Mouse (Mus musculus) heart, embryonic 13.5 days (tissue): Measurements from ENCODE around the gene Sec13. TPM values are rescaled to one million over a fixed set of nuclear protein-coding genes. Genes with fewer than 3 reads are reported as not detected.

Experiments
- ATAC-seq: fragments of 200-750 bp; cut with Nextera tagmentation; 2 replicates; pipeline ENCODE4 v1.8.0; 2017; ENCODE audit warnings: moderate TSS enrichment; ENCODE audit not compliant: insufficient number of reproducible peaks, low FRiP score, low TSS enrichment; ENCODE audit errors: extremely low read depth
- H3K27ac ChIP-seq: fragments of 300-500 bp; sonication (generic); replicated peaks from 2 replicates; pipeline ENCODE4 v1.5.1; 2015; ENCODE audit warnings: moderate library complexity, mild to moderate bottlenecking, inconsistent platforms
- H3K27me3 ChIP-seq: fragments of 300-500 bp; sonication (generic); replicated peaks from 2 replicates; pipeline ENCODE4 v1.6.1; 2015; ENCODE audit warnings: mild to moderate bottlenecking, inconsistent platforms
- H3K36me3 ChIP-seq: fragments of 300-500 bp; sonication (generic); 2 replicates; pipeline ENCODE4 v1.6.1; 2015; ENCODE audit warnings: mild to moderate bottlenecking, inconsistent platforms
- H3K4me1 ChIP-seq: fragments of 300-500 bp; sonication (generic); 2 replicates; pipeline ENCODE4 v1.6.1; 2015; ENCODE audit warnings: inconsistent platforms
- H3K4me2 ChIP-seq: fragments of 300-500 bp; sonication (generic); 2 replicates; pipeline ENCODE4 v1.6.1; 2015; ENCODE audit warnings: inconsistent platforms, mild to moderate bottlenecking, moderate library complexity
- H3K4me3 ChIP-seq: fragments of 300-500 bp; sonication (generic); 2 replicates; pipeline ENCODE4 v1.5.1; 2015; ENCODE audit warnings: moderate library complexity, mild to moderate bottlenecking, inconsistent platforms
- H3K9ac ChIP-seq: fragments of 300-500 bp; sonication (generic); 2 replicates; pipeline ENCODE4 v1.6.1; 2015; ENCODE audit warnings: inconsistent platforms, mild to moderate bottlenecking, moderate library complexity
- H3K9me3 ChIP-seq: fragments of 300-500 bp; sonication (generic); 2 replicates; pipeline ENCODE4 v1.6.1; 2016; ENCODE audit warnings: inconsistent platforms
- WGBS: fragments of 180-500 bp; shearing (Covaris S2); methylation state at CpG from one replicate; pipeline ENCODE4 v1.1.7; 2015; ENCODE audit warnings: mixed read lengths; 5-methylcytosine and 5-hydroxymethylcytosine counted together
- microRNA-seq: library from miRNA; unstranded; fragments of <30 nt; microRNA quantifications from one replicate; pipeline ENCODE4, GENCODE M21; 2016
- polyA plus RNA-seq: library from polyadenylated mRNA; unstranded; fragments of >200 nt; fragmentation: Nextera tagmentation; extraction: Ambion mirVana; gene quantifications from 2 replicates; pipeline ENCODE4 v1.2.1, GENCODE M21; 2015

Sec13 gene
- polyA plus RNA-seq, 1 experiment from 2014 or later = 200 TPM

GRCm38 (mm10) chr6:113683081-113683825, 57.3 kb downstream of the Sec13 start:
- no peaks in the 10 kb centered on the region for H3K27me3 ChIP-seq
- WGBS = 82% methylated on average over 10 of the region's 10 CpGs
- no peak overlapping the region for H3K4me2 ChIP-seq
- no peak for ATAC-seq
- H3K9me3 ChIP-seq = no peaks in the 10 kb centered on the region
- H3K4me1 ChIP-seq = peaks cover 15% of the 10 kb centered on the region
- H3K36me3 ChIP-seq = 0 out of 2 replicates have a peak, but pooled peaks cover 12% of the 10 kb centered on the region
- no peak overlapping the region for H3K4me3 ChIP-seq
- H3K27ac ChIP-seq = no peak overlapping the region
- H3K9ac ChIP-seq = no peak overlapping the region

- Histone ChIP-seq H3K36me3 (peaks cover 15% of the 10 kb centered on the region; the same call in 1 of the 2 replicates), H3K4me2 (no peak overlapping the region), H3K9ac (no peak overlapping the region), H3K27ac (no peak overlapping the region), H3K4me1 (peaks cover 3% of the 10 kb centered on the region; the same call in 1 of the 2 replicates), H3K4me3 (no peak overlapping the region), H3K9me3 (no peaks in the 10 kb centered on the region), H3K27me3 (no peaks in the 10 kb centered on the region)
- no peak; the same call in 1 of the 2 replicates for ATAC-seq
- 13% methylated on average over 4 of the region's 4 CpGs for WGBS
These were observed 59.3 kb downstream of the Sec13 start for GRCm38 (mm10) chr6:113681271-113681670.

- Histone ChIP-seq H3K9me3 (no peaks in the 10 kb centered on the region), H3K27me3 (no peaks in the 10 kb centered on the region), H3K36me3 (peaks cover 15% of the 10 kb centered on the region; the same call in 1 of the 2 replicates), H3K4me3 (no peak overlapping the region), H3K27ac (no peak overlapping the region), H3K4me1 (peaks cover 3% of the 10 kb centered on the region; the same call in 1 of the 2 replicates), H3K4me2 (no peak overlapping the region), H3K9ac (no peak overlapping the region)
- no peak for ATAC-seq
- 77% methylated on average over 9 of the region's 9 CpGs for WGBS
These were observed 60.5 kb downstream of the Sec13 start for GRCm38 (mm10) chr6:113679993-113680566.

GRCm38 (mm10) chr6:113678246-113679012, 62.1 kb downstream of the Sec13 start:
- ATAC-seq = no peak
- Histone ChIP-seq H3K4me1 (peaks cover 3% of the 10 kb centered on the region; the same call in 1 of the 2 replicates), H3K36me3 (peaks cover 8% of the 10 kb centered on the region; the same call in 1 of the 2 replicates), H3K27ac (no peak overlapping the region), H3K9me3 (no peaks in the 10 kb centered on the region), H3K9ac (no peak overlapping the region), H3K4me3 (no peak overlapping the region), H3K4me2 (no peak overlapping the region), H3K27me3 (no peaks in the 10 kb centered on the region)
- 75% methylated on average over 14 of the region's 14 CpGs for WGBS

Small RNA genes within 50 kb of the gene (microRNA-seq; reads per million reads assigned to microRNA genes)
- gene Mir7042 = 1.2 reads per million

Other genes with a start within 250 kb of the Sec13 start
- gene Prrt3, start 238.8 kb downstream of the Sec13 start, polyA plus RNA-seq = 0.20 and 0.36 TPM in 2 replicates
- gene Emc3, start 209.1 kb downstream of the Sec13 start, polyA plus RNA-seq = 76.5 and 86.7 TPM in 2 replicates
- 7.7 and 8.0 TPM in 2 replicates for gene Fancd2, start 209.1 kb downstream of the Sec13 start, polyA plus RNA-seq
- 0.13 TPM in 1 of 2 replicates, not detected in the other for gene Fancd2os, start 140.0 kb downstream of the Sec13 start, polyA plus RNA-seq
- 162 and 177 TPM in 2 replicates for gene Brk1, start 136.0 kb downstream of the Sec13 start, polyA plus RNA-seq
- 24.2 and 28.9 TPM in 2 replicates for gene Vhl, start 116.8 kb downstream of the Sec13 start, polyA plus RNA-seq
- 5.2 and 6.2 TPM in 2 replicates for gene Irak2, start 102.3 kb downstream of the Sec13 start, polyA plus RNA-seq
- 0.52 and 0.65 TPM in 2 replicates for gene Tatdn2, start 43.7 kb downstream of the Sec13 start, polyA plus RNA-seq
- not detected in 2 replicates for gene Ghrl, start 20.9 kb downstream of the Sec13 start, polyA plus RNA-seq